ENCODE assay signal across 11 mouse cellular contexts in genomic region chr11:60286311-60286710, GRCm38 (mm10).
DNase-seq lines count a peak whose midpoint lies in the region; ATAC-seq lines count a peak whose summit lies in the region.
"Had no signal": no experiment of that assay in that cellular context is flagged by ENCODE, and none has a peak within 500 bp of the region (broad histone marks: within the 10 kb centered on the region; RNA-seq: fewer than 3 reads in every experiment).

No protein-coding gene starts in this region.

- H3K4me2 ChIP-seq in hindbrain, embryonic 13.5 days: no peak overlapping the region
- no peak overlapping the region for H3K4me2 ChIP-seq in hindbrain, embryonic 11.5 days (replicated peaks; ENCODE audit: low read depth, low read length)
- H3K4me2 ChIP-seq in forebrain, embryonic 15.5 days (replicated peaks): no peak overlapping the region
- no peak overlapping the region for H3K4me2 ChIP-seq in midbrain, embryonic 15.5 days
- H3K4me2 ChIP-seq: embryonic facial prominence, embryonic 15.5 days had no signal

- no peak overlapping the region for H3K9ac ChIP-seq in hindbrain, embryonic 13.5 days
- H3K9ac ChIP-seq in hindbrain, embryonic 11.5 days (ENCODE audit: low read depth, low read length): no peak overlapping the region
- H3K9ac ChIP-seq in forebrain, embryonic 15.5 days (replicated peaks): no peak overlapping the region
- H3K9ac ChIP-seq in midbrain, embryonic 15.5 days: no peak overlapping the region
- H3K9ac ChIP-seq: embryonic facial prominence, embryonic 15.5 days had no signal

- peak; percentile 38 to 39 for DNase-seq in cerebellum, adult 18-20 months
- no peak for DNase-seq in hindbrain, embryonic 11.5 days (ENCODE audit: low spot score)
- no peak for DNase-seq in urinary bladder, postnatal 4 days (ENCODE audit: low spot score in 2 of 2)
- no peak for DNase-seq in kidney, postnatal 36 days
- DNase-seq: lung, postnatal 36 days had no signal

- peaks cover 54% of the 10 kb centered on the region for H3K4me1 ChIP-seq in hindbrain, embryonic 13.5 days (replicated peaks)
- H3K4me1 ChIP-seq in hindbrain, embryonic 11.5 days (replicated peaks; ENCODE audit: control insufficient read depth, insufficient read depth, low read length): no peaks in the 10 kb centered on the region
- H3K4me1 ChIP-seq in forebrain, embryonic 15.5 days: peaks cover 38% of the 10 kb centered on the region
- H3K4me1 ChIP-seq in midbrain, embryonic 15.5 days: peaks cover 47% of the 10 kb centered on the region

- peak overlapping the region; percentile 13; the same call in 1 of the 2 replicates for H3K27ac ChIP-seq in hindbrain, embryonic 13.5 days
- no peak overlapping the region for H3K27ac ChIP-seq in hindbrain, embryonic 11.5 days (ENCODE audit: low read depth, low read length)
- H3K27ac ChIP-seq in forebrain, embryonic 15.5 days (replicated peaks): peak overlapping the region; percentile 57; the same call in 1 of the 2 replicates
- H3K27ac ChIP-seq in midbrain, embryonic 15.5 days: peak overlapping the region; percentile 69
- H3K27ac ChIP-seq: embryonic facial prominence, embryonic 15.5 days; stomach, postnatal 0 days had no signal

- ATAC-seq in cerebellum, adult (ENCODE audit: insufficient number of reproducible peaks, low FRiP score, low TSS enrichment): no peak
- 0 out of 2 replicates have a peak, but pooled peaks have one; percentile 28 for ATAC-seq in hindbrain, embryonic 13.5 days (ENCODE audit: low FRiP score)
- no peak for ATAC-seq in hindbrain, embryonic 11.5 days (ENCODE audit: low FRiP score)
- 0 out of 2 replicates have a peak, but pooled peaks have one; percentile 48 for ATAC-seq in forebrain, embryonic 15.5 days (replicated peaks)
- ATAC-seq in midbrain, embryonic 15.5 days (replicated peaks): no peak

- H3K27me3 ChIP-seq in hindbrain, embryonic 13.5 days: no peaks in the 10 kb centered on the region
- H3K27me3 ChIP-seq in hindbrain, embryonic 11.5 days (ENCODE audit: control insufficient read depth, insufficient read depth, low read length): no peaks in the 10 kb centered on the region
- no peaks in the 10 kb centered on the region for H3K27me3 ChIP-seq in forebrain, embryonic 15.5 days
- no peaks in the 10 kb centered on the region for H3K27me3 ChIP-seq in midbrain, embryonic 15.5 days (replicated peaks)
- H3K27me3 ChIP-seq: embryonic facial prominence, embryonic 15.5 days had no signal

- no peak overlapping the region for H3K4me3 ChIP-seq in hindbrain, embryonic 13.5 days
- H3K4me3 ChIP-seq in hindbrain, embryonic 11.5 days (ENCODE audit: low read depth, low read length): no peak overlapping the region
- H3K4me3 ChIP-seq in forebrain, embryonic 15.5 days: no peak overlapping the region
- no peak overlapping the region for H3K4me3 ChIP-seq in midbrain, embryonic 15.5 days
- H3K4me3 ChIP-seq: embryonic facial prominence, embryonic 15.5 days had no signal

- WGBS in hindbrain, embryonic 13.5 days: 55% methylated on average over 4 of the region's 4 CpGs
- 78% methylated on average over 4 of the region's 4 CpGs for WGBS in hindbrain, embryonic 11.5 days
- WGBS in forebrain, embryonic 15.5 days: 25% methylated on average over 4 of the region's 4 CpGs
- WGBS in midbrain, embryonic 15.5 days: 39% methylated on average over 4 of the region's 4 CpGs

- H3K9me3 ChIP-seq in hindbrain, embryonic 13.5 days: no peaks in the 10 kb centered on the region
- no peaks in the 10 kb centered on the region for H3K9me3 ChIP-seq in hindbrain, embryonic 11.5 days (ENCODE audit: control insufficient read depth, low read length)
- no peaks in the 10 kb centered on the region for H3K9me3 ChIP-seq in forebrain, embryonic 15.5 days
- no peaks in the 10 kb centered on the region for H3K9me3 ChIP-seq in midbrain, embryonic 15.5 days
- H3K9me3 ChIP-seq: embryonic facial prominence, embryonic 15.5 days had no signal

- H3K36me3 ChIP-seq in hindbrain, embryonic 13.5 days: no peaks in the 10 kb centered on the region
- H3K36me3 ChIP-seq in hindbrain, embryonic 11.5 days (ENCODE audit: control insufficient read depth, insufficient read depth, low read length): no peaks in the 10 kb centered on the region
- no peaks in the 10 kb centered on the region for H3K36me3 ChIP-seq in forebrain, embryonic 15.5 days
- H3K36me3 ChIP-seq in midbrain, embryonic 15.5 days (replicated peaks): no peaks in the 10 kb centered on the region
- H3K36me3 ChIP-seq: embryonic facial prominence, embryonic 15.5 days had no signal

Comparison
In these comparisons a context has a peak if more than half of its experiments do, and no peak if none do; other contexts are left out.
1. ATAC-seq: peak in hindbrain, embryonic 13.5 days (single experiment) and forebrain, embryonic 15.5 days (single experiment); none in cerebellum, adult (single experiment), hindbrain, embryonic 11.5 days (single experiment) and midbrain, embryonic 15.5 days (single experiment).
2. DNase-seq: peak in cerebellum, adult 18-20 months (2 of 2); none in hindbrain, embryonic 11.5 days (single experiment), urinary bladder, postnatal 4 days (0 of 2) and kidney, postnatal 36 days (0 of 2).